ENCODE assay signal across 9 mouse cellular contexts in the genomic region with DNA sequence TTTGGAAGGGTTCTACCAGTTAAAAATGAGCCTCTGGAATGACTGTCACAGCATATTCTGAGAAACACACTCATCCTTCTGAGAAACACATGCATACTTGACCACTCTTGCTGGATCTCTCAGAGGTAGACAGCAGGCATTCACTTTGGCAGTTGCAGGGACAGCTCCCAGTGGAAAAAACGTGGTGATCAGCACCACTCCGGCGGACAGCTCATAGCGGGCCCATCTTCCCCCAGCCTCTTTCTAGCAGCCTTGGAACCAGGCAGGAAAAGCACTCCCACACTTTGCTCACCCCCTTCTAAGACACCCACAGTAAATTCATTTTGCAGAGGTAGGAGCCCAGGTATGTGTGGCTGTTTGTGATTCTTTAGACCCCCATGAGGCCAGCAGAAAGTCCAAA.
DNase-seq lines count a peak whose midpoint lies in the region; ATAC-seq lines count a peak whose summit lies in the region.
"Had no signal": no experiment of that assay in that cellular context is flagged by ENCODE, and none has a peak within 500 bp of the region (broad histone marks: within the 10 kb centered on the region; RNA-seq: fewer than 3 reads in every experiment).

No protein-coding gene starts in this region.

- H3K4me3 ChIP-seq in kidney, embryonic 15.5 days (replicated peaks) = no peak overlapping the region
- H3K4me3 ChIP-seq in forebrain, embryonic 12.5 days (replicated peaks) = no peak overlapping the region
- H3K4me3 ChIP-seq: limb, embryonic 12.5 days had no signal

- no peak overlapping the region for H3K9ac ChIP-seq in kidney, embryonic 15.5 days
- no peak overlapping the region for H3K9ac ChIP-seq in forebrain, embryonic 12.5 days
- H3K9ac ChIP-seq: limb, embryonic 12.5 days had no signal

- DNase-seq in kidney, adult 11 months = peak; percentile 12
- DNase-seq in adrenal gland, postnatal 10 days = peak; percentile 84
- peak; percentile 30 for DNase-seq in hindlimb bud, embryonic 11.5 days (ENCODE audit: extremely low spot score, low read depth, low spot score)
- peak; percentile 37 for DNase-seq in lung, postnatal 36 days
- no peak for DNase-seq in cerebellum, adult 8-10 months
- no peak for DNase-seq in cerebellum, adult 11 months

- ATAC-seq in kidney, embryonic 15.5 days (replicated peaks; ENCODE audit: low FRiP score) = no peak
- ATAC-seq in forebrain, embryonic 12.5 days (ENCODE audit: low FRiP score) = no peak

- no peaks in the 10 kb centered on the region for H3K4me1 ChIP-seq in kidney, embryonic 15.5 days
- no peaks in the 10 kb centered on the region for H3K4me1 ChIP-seq in forebrain, embryonic 12.5 days
- H3K4me1 ChIP-seq: limb, embryonic 12.5 days had no signal

- H3K4me2 ChIP-seq in kidney, embryonic 15.5 days = no peak overlapping the region
- H3K4me2 ChIP-seq in forebrain, embryonic 12.5 days = no peak overlapping the region
- H3K4me2 ChIP-seq: limb, embryonic 12.5 days had no signal

- H3K9me3 ChIP-seq in kidney, embryonic 15.5 days (replicated peaks) = no peaks in the 10 kb centered on the region
- no peaks in the 10 kb centered on the region for H3K9me3 ChIP-seq in forebrain, embryonic 12.5 days
- H3K9me3 ChIP-seq: limb, embryonic 12.5 days had no signal

- WGBS in kidney, embryonic 15.5 days = 0% methylated on average over 4 of the region's 4 CpGs
- WGBS in forebrain, embryonic 12.5 days = 5% methylated on average over 4 of the region's 4 CpGs

- H3K36me3 ChIP-seq in kidney, embryonic 15.5 days = no peaks in the 10 kb centered on the region
- no peaks in the 10 kb centered on the region for H3K36me3 ChIP-seq in forebrain, embryonic 12.5 days (replicated peaks)
- H3K36me3 ChIP-seq: limb, embryonic 12.5 days had no signal

- no peaks in the 10 kb centered on the region for H3K27me3 ChIP-seq in kidney, embryonic 15.5 days
- H3K27me3 ChIP-seq in forebrain, embryonic 12.5 days = 0 out of 2 replicates have a peak, but pooled peaks cover 3% of the 10 kb centered on the region
- H3K27me3 ChIP-seq: limb, embryonic 12.5 days had no signal

- H3K27ac ChIP-seq in kidney, embryonic 15.5 days = no peak overlapping the region
- H3K27ac ChIP-seq in forebrain, embryonic 12.5 days = no peak overlapping the region
- H3K27ac ChIP-seq: limb, embryonic 12.5 days had no signal

Comparison
In these comparisons a context has a peak if more than half of its experiments do, and no peak if none do; other contexts are left out.
1. DNase-seq: peak in kidney, adult 11 months (single experiment), adrenal gland, postnatal 10 days (single experiment), hindlimb bud, embryonic 11.5 days (single experiment) and lung, postnatal 36 days (single experiment); none in cerebellum, adult 8-10 months (single experiment) and cerebellum, adult 11 months (single experiment).